Mouse (Mus musculus) lung, adult 18-20 months (tissue): ENCODE data around the gene Zfp942.
A peak's percentile ranks its signal among the peaks of the same experiment; 100 is the strongest.

Experiments used
- DNase-seq, 2 experiments: peaks; one replicate each; pipeline ENCODE4 v3.0.0; 2022; ENCODE audit warnings: mixed read lengths in 2 of 2

Zfp942 gene

GRCm38 (mm10) chr17:21962107-21962907 lies at the start of gene Zfp942, which contains the start of gene Zfp943:
Gene Zfp942, minus strand, starts transcription at chr17:21962464.
Gene Zfp943, plus strand, starts transcription at chr17:21962552.
- peak; percentile 74 for DNase-seq

GRCm38 (mm10) chr17:21963302-21963701 lies 1.0 kb upstream of the Zfp942 start:
- no peak for DNase-seq

DNA sequence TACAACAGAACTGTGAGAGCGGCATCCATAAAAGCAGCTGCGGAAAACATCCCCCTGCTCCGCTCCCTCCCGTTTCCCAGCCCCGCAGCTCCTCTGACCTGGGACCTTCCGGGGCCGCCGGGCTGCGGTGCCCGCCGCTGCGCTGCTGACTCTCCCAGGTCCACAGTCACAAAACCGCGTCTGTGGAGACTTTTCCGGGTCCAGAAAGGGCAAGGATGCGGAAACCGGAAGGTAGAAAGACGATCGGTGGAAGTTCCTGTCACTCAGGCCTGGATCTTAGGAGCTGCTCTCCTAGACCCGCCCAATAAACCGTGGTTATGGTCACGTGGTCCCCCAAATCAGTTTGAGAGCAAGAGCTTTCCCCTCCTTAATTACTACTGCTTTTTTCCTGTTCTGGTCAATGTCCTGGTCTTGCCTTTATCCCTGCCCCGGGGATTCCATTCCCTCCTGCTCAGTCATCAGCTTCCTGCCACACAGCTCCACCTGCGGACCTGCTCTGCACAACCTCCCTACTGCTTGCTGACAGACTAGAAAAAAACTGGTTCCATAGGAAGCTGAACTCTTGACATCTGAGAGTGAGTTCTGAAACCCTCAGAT lies 52.7 kb downstream of the Zfp942 start, which contains the start of gene Zfp995:
Zfp995 (minus strand) TSS at position 471 of the 597 bp plus-strand sequence.
- peak; percentile 81 to 83 for DNase-seq

DNA sequence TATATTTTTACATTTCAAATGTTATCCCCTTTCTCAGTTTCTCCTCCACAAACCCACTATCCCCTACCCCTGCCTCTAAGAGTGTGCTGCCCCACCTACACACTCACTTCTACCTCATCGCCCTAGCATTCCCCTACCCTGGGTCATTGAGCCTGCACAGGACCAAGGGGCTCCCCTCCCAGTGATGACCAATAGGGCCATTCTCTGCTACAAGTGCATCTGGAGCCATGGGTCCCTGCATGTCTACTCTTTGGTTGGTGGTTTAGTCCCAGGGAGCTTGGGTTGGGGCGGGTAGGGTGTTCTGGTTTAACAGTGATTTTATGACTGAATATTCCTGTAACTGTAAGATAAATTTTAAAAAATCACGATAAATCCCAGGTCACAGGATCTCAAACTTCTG lies 53.2 kb downstream of the Zfp942 start:
- no peak for DNase-seq
